Mouse (Mus musculus): Measurements from ENCODE around the gene Dnah6.

Dnah6 gene

GRCm38 (mm10) chr6:73228408-73228807, 7.0 kb upstream of the Dnah6 start:
- peak in 1 of 2 experiments; percentile 15 for DNase-seq (ENCODE audit: low spot score in 2 of 2)

GRCm38 (mm10) chr6:73227376-73228158, 6.1 kb upstream of the Dnah6 start:
- peak in 1 of 2 experiments; percentile 19 for DNase-seq (ENCODE audit: low spot score in 2 of 2)

- DNase-seq (ENCODE audit: low spot score in 2 of 2) = peak; percentile 79 to 81
Measured at GRCm38 (mm10) chr6:73222841-73223526, 1.5 kb upstream of the Dnah6 start.

GRCm38 (mm10) chr6:73221958-73222735, 696 bp upstream of the Dnah6 start:
- peak; percentile 53 to 72 for DNase-seq (ENCODE audit: low spot score in 2 of 2)

GRCm38 (mm10) chr6:73211602-73212001, 9.8 kb downstream of the Dnah6 start:
- no peak for DNase-seq (ENCODE audit: low spot score in 2 of 2)

- DNase-seq (ENCODE audit: low spot score in 2 of 2) = no peak
Measured at GRCm38 (mm10) chr6:73211036-73211435, 10.4 kb downstream of the Dnah6 start.

- no peak for DNase-seq (ENCODE audit: low spot score in 2 of 2)
Measured at GRCm38 (mm10) chr6:73210445-73210972, 10.9 kb downstream of the Dnah6 start.

GRCm38 (mm10) chr6:73209598-73209997, 11.9 kb downstream of the Dnah6 start:
- no peak for DNase-seq (ENCODE audit: low spot score in 2 of 2)

GRCm38 (mm10) chr6:73204937-73205336, 16.5 kb downstream of the Dnah6 start:
- no peak for DNase-seq (ENCODE audit: low spot score in 2 of 2)

GRCm38 (mm10) chr6:73203724-73204123, 17.7 kb downstream of the Dnah6 start:
- DNase-seq (ENCODE audit: low spot score in 2 of 2) = no peak

- DNase-seq (ENCODE audit: low spot score in 2 of 2) = no peak
Measured at GRCm38 (mm10) chr6:73195291-73195690, 26.2 kb downstream of the Dnah6 start.

- no peak for DNase-seq (ENCODE audit: low spot score in 2 of 2)
Measured at GRCm38 (mm10) chr6:73190756-73191155, 30.7 kb downstream of the Dnah6 start.

- no peak for DNase-seq (ENCODE audit: low spot score in 2 of 2)
Measured at GRCm38 (mm10) chr6:73184276-73184675, 37.2 kb downstream of the Dnah6 start.

- DNase-seq (ENCODE audit: low spot score in 2 of 2) = no peak
Measured at GRCm38 (mm10) chr6:73182987-73183386, 38.5 kb downstream of the Dnah6 start.

- DNase-seq (ENCODE audit: low spot score in 2 of 2) = no peak
Measured at GRCm38 (mm10) chr6:73182410-73182809, 39.0 kb downstream of the Dnah6 start.

- no peak for DNase-seq (ENCODE audit: low spot score in 2 of 2)
Measured at GRCm38 (mm10) chr6:73182006-73182405, 39.4 kb downstream of the Dnah6 start.

GRCm38 (mm10) chr6:73175156-73175555, 46.3 kb downstream of the Dnah6 start:
- no peak for DNase-seq (ENCODE audit: low spot score in 2 of 2)

- no peak for DNase-seq (ENCODE audit: low spot score in 2 of 2)
Measured at GRCm38 (mm10) chr6:73167230-73167629, 54.2 kb downstream of the Dnah6 start.

GRCm38 (mm10) chr6:73162958-73163357, 58.5 kb downstream of the Dnah6 start:
- no peak for DNase-seq (ENCODE audit: low spot score in 2 of 2)

GRCm38 (mm10) chr6:73161338-73161737, 60.1 kb downstream of the Dnah6 start:
- DNase-seq (ENCODE audit: low spot score in 2 of 2) = no peak

- no peak for DNase-seq (ENCODE audit: low spot score in 2 of 2)
Measured at GRCm38 (mm10) chr6:73155455-73155854, 66.0 kb downstream of the Dnah6 start.

- peak; percentile 91 to 92 for DNase-seq (ENCODE audit: low spot score in 2 of 2)
Measured at GRCm38 (mm10) chr6:73153675-73154074, 67.8 kb downstream of the Dnah6 start.

Data from right cerebral cortex, postnatal 10 days (tissue).